Comparison of ENCODE assay signal across 8 mouse cellular contexts in genomic region chr5:136169626-136170511, GRCm38 (mm10). TPM values are rescaled to one million over a fixed set of nuclear protein-coding genes. Genes with fewer than 3 reads are reported as not detected.
DNase-seq lines count a peak whose midpoint lies in the region; ATAC-seq lines count a peak whose summit lies in the region.

No protein-coding gene starts in this region.

- peaks cover 8% of the 10 kb centered on the region; the same call in 1 of the 2 replicates for H3K4me1 ChIP-seq in neural tube, embryonic 11.5 days (ENCODE audit: control insufficient read depth, insufficient read depth, low read length)
- H3K4me1 ChIP-seq in liver, embryonic 13.5 days (replicated peaks), result peaks cover 41% of the 10 kb centered on the region

- no peaks in the 10 kb centered on the region for H3K9me3 ChIP-seq in neural tube, embryonic 11.5 days (ENCODE audit: control insufficient read depth, low read length)
- H3K9me3 ChIP-seq in liver, embryonic 13.5 days (replicated peaks), result peaks cover 6% of the 10 kb centered on the region; the same call in 1 of the 2 replicates

- peak; percentile 67 for ATAC-seq in neural tube, embryonic 11.5 days (ENCODE audit: insufficient read depth, low FRiP score, low TSS enrichment)
- ATAC-seq in liver, embryonic 13.5 days (ENCODE audit: low read depth), result peak; percentile 24

- peak overlapping the region; percentile 27; the same call in 1 of the 2 replicates for H3K27ac ChIP-seq in neural tube, embryonic 11.5 days (ENCODE audit: low read depth, low read length)
- H3K27ac ChIP-seq in liver, embryonic 13.5 days, result peak overlapping the region; percentile 51

- peak overlapping the region; percentile 63 for H3K9ac ChIP-seq in neural tube, embryonic 11.5 days (ENCODE audit: low read length)
- H3K9ac ChIP-seq in liver, embryonic 13.5 days, result peak overlapping the region; percentile 73

- no peaks in the 10 kb centered on the region for H3K36me3 ChIP-seq in neural tube, embryonic 11.5 days (ENCODE audit: control insufficient read depth, insufficient read depth, low read length)
- peaks cover 15% of the 10 kb centered on the region; the same call in 1 of the 2 replicates for H3K36me3 ChIP-seq in liver, embryonic 13.5 days

- 18% methylated on average over 15 of the region's 15 CpGs for WGBS in neural tube, embryonic 11.5 days
- WGBS in liver, embryonic 13.5 days (ENCODE audit: insufficient replicate concordance), result 7% methylated on average over 15 of the region's 15 CpGs

- DNase-seq in neural tube, embryonic 11.5 days (ENCODE audit: low spot score), result peak; percentile 58
- no peak for DNase-seq in neural tube, embryonic 10.5 days (ENCODE audit: extremely low spot score, low spot score)
- peak; percentile 60 for DNase-seq in cerebellum, adult 11-12 months
- peak; percentile 14 for DNase-seq in forelimb bud, embryonic 11.5 days (ENCODE audit: low read depth, low spot score)
- peak; percentile 41 for DNase-seq in kidney, adult 18-20 months
- no peak for DNase-seq in liver, embryonic 13.5 days
- DNase-seq in natural killer cell, adult 2 months (ENCODE audit: low spot score in 2 of 2), result peak; percentile 40 to 66
- DNase-seq in thymus, postnatal 10 days (ENCODE audit: low spot score in 2 of 2), result peak; percentile 68 to 71

- no peaks in the 10 kb centered on the region for H3K27me3 ChIP-seq in neural tube, embryonic 11.5 days (ENCODE audit: control insufficient read depth, insufficient read depth, low read length)
- no peaks in the 10 kb centered on the region for H3K27me3 ChIP-seq in liver, embryonic 13.5 days

- H3K4me3 ChIP-seq in neural tube, embryonic 11.5 days (ENCODE audit: low read depth, low read length), result peak overlapping the region; percentile 53
- H3K4me3 ChIP-seq in liver, embryonic 13.5 days (replicated peaks), result peak overlapping the region; percentile 66

- peak overlapping the region; percentile 90 for H3K4me2 ChIP-seq in neural tube, embryonic 11.5 days (ENCODE audit: low read depth)
- H3K4me2 ChIP-seq in liver, embryonic 13.5 days, result peak overlapping the region; percentile 92

RNA-seq across cellular contexts. Expression of gene Orai2, which starts 0.6 kb away (rescaled TPM):
- 7.6 and 10.6 TPM in 2 replicates for polyA plus RNA-seq in neural tube, embryonic 11.5 days (2014; fragmentation: Nextera tagmentation; extraction: Ambion mirVana)
- 3.8 and 3.9 TPM in 2 replicates for polyA plus RNA-seq in liver, embryonic 13.5 days (2015; fragmentation: Nextera tagmentation; extraction: Ambion mirVana)

RNA-seq across cellular contexts. Expression of gene Prkrip1, which starts 28.9 kb away (rescaled TPM):
- 76.5 and 76.8 TPM in 2 replicates for polyA plus RNA-seq in neural tube, embryonic 11.5 days (2014; fragmentation: Nextera tagmentation; extraction: Ambion mirVana)
- 34.5 and 42.8 TPM in 2 replicates for polyA plus RNA-seq in liver, embryonic 13.5 days (2015; fragmentation: Nextera tagmentation; extraction: Ambion mirVana)

RNA-seq across cellular contexts. Expression of gene Alkbh4, which starts 33.9 kb away (rescaled TPM):
- polyA plus RNA-seq in neural tube, embryonic 11.5 days (2014; fragmentation: Nextera tagmentation; extraction: Ambion mirVana), result 21.1 and 25.9 TPM in 2 replicates
- 15.2 and 15.5 TPM in 2 replicates for polyA plus RNA-seq in liver, embryonic 13.5 days (2015; fragmentation: Nextera tagmentation; extraction: Ambion mirVana)

RNA-seq across cellular contexts. Expression of gene Lrwd1, which starts 34.0 kb away (rescaled TPM):
- polyA plus RNA-seq in neural tube, embryonic 11.5 days (2014; fragmentation: Nextera tagmentation; extraction: Ambion mirVana), result 40.5 and 45.3 TPM in 2 replicates
- polyA plus RNA-seq in liver, embryonic 13.5 days (2015; fragmentation: Nextera tagmentation; extraction: Ambion mirVana), result 44.9 and 46.4 TPM in 2 replicates

RNA-seq across cellular contexts. Expression of gene Polr2j, which starts 53.4 kb away (rescaled TPM):
- polyA plus RNA-seq in neural tube, embryonic 11.5 days (2014; fragmentation: Nextera tagmentation; extraction: Ambion mirVana), result 236 and 251 TPM in 2 replicates
- 171 and 189 TPM in 2 replicates for polyA plus RNA-seq in liver, embryonic 13.5 days (2015; fragmentation: Nextera tagmentation; extraction: Ambion mirVana)

Comparison
In these comparisons a context has a peak if more than half of its experiments do, and no peak if none do; other contexts are left out.
1. DNase-seq: peak in neural tube, embryonic 11.5 days (single experiment), cerebellum, adult 11-12 months (single experiment), forelimb bud, embryonic 11.5 days (single experiment), kidney, adult 18-20 months (single experiment), natural killer cell, adult 2 months (2 of 2) and thymus, postnatal 10 days (2 of 2); none in neural tube, embryonic 10.5 days (single experiment) and liver, embryonic 13.5 days (single experiment).